Mouse (Mus musculus): ENCODE measurements around the gene Fbxw4. TPM values are rescaled to one million over a fixed set of nuclear protein-coding genes. Genes with fewer than 3 reads are reported as not detected.
A peak's percentile ranks its signal among the peaks of the same experiment; 100 is the strongest.

Gene Fbxw4
- total and polyA plus RNA-seq, 3 experiments = 28.1 to 61.5 (median 31.2) TPM

- intact Hi-C loops (cut with DNase I) = no loop called here
- Histone ChIP-seq H3K79me2 (replicated peaks; ENCODE audit: control insufficient read depth, insufficient read depth, low read length) (no peaks in the 10 kb centered on the region), H3K27me3 (ENCODE audit: control insufficient read depth, insufficient read depth, low read length) (no peaks in the 10 kb centered on the region), H3K4me1 (ENCODE audit: control insufficient read depth, insufficient read depth, low read length) (no peaks in the 10 kb centered on the region), H3K36me3 (ENCODE audit: control insufficient read depth, insufficient read depth, low read length) (no peaks in the 10 kb centered on the region), H3K4me3 (no peak overlapping the region), H3K9ac (ENCODE audit: low read depth, low read length) (no peak overlapping the region), H3K27ac (peak overlapping the region; percentile 69)
- TF ChIP-seq EP300 (IDR thresholded peaks at IDR 0.05; ENCODE audit: insufficient read depth, low read depth, low read length) (no peak), CTCF (IDR thresholded peaks at IDR 0.05) (no peak), POLR2A (IDR thresholded peaks at IDR 0.05; ENCODE audit: insufficient read depth, low read depth, low read length) (no peak)
- WGBS = 48% methylated on average over 12 of the region's 12 CpGs
- no peak for DNase-seq
Observed at GRCm38 (mm10) chr19:45580235-45580634, 79.9 kb downstream of the Fbxw4 start.

- Histone ChIP-seq H3K9ac (ENCODE audit: low read depth, low read length) (no peak overlapping the region), H3K4me1 (ENCODE audit: control insufficient read depth, insufficient read depth, low read length) (peaks cover 4% of the 10 kb centered on the region), H3K79me2 (replicated peaks; ENCODE audit: control insufficient read depth, insufficient read depth, low read length) (no peaks in the 10 kb centered on the region), H3K27ac (peak overlapping the region; percentile 69), H3K27me3 (ENCODE audit: control insufficient read depth, insufficient read depth, low read length) (no peaks in the 10 kb centered on the region), H3K36me3 (ENCODE audit: control insufficient read depth, insufficient read depth, low read length) (no peaks in the 10 kb centered on the region), H3K4me3 (no peak overlapping the region)
- WGBS = 56% methylated on average over 7 of the region's 7 CpGs
- intact Hi-C loops (cut with DNase I) = no loop called here
- TF ChIP-seq EP300 (IDR thresholded peaks at IDR 0.05; ENCODE audit: insufficient read depth, low read depth, low read length) (no peak), CTCF (IDR thresholded peaks at IDR 0.05) (no peak), POLR2A (IDR thresholded peaks at IDR 0.05; ENCODE audit: insufficient read depth, low read depth, low read length) (no peak)
- peak in 1 of 2 experiments; percentile 58 for DNase-seq
Observed at GRCm38 (mm10) chr19:45579416-45579815, 80.7 kb downstream of the Fbxw4 start.

GRCm38 (mm10) chr19:45578976-45579375 lies 81.1 kb downstream of the Fbxw4 start:
- peak; percentile 55 to 60 for DNase-seq
- intact Hi-C loops (cut with DNase I) = no loop called here
- TF ChIP-seq CTCF (IDR thresholded peaks at IDR 0.05) (no peak), POLR2A (IDR thresholded peaks at IDR 0.05; ENCODE audit: insufficient read depth, low read depth, low read length) (no peak), EP300 (IDR thresholded peaks at IDR 0.05; ENCODE audit: insufficient read depth, low read depth, low read length) (0 out of 2 replicates have a peak, but pooled peaks have one; percentile 7)
- WGBS = 75% methylated on average over 12 of the region's 12 CpGs
- H3K9ac ChIP-seq (ENCODE audit: low read depth, low read length) = no peak overlapping the region
- peaks cover 4% of the 10 kb centered on the region for H3K4me1 ChIP-seq (ENCODE audit: control insufficient read depth, insufficient read depth, low read length)
- no peaks in the 10 kb centered on the region for H3K79me2 ChIP-seq (replicated peaks; ENCODE audit: control insufficient read depth, insufficient read depth, low read length)
- no peak overlapping the region for H3K4me3 ChIP-seq
- H3K27ac ChIP-seq = peak overlapping the region; percentile 69
- no peaks in the 10 kb centered on the region for H3K36me3 ChIP-seq (ENCODE audit: control insufficient read depth, insufficient read depth, low read length)
- no peaks in the 10 kb centered on the region for H3K27me3 ChIP-seq (ENCODE audit: control insufficient read depth, insufficient read depth, low read length)

- Histone ChIP-seq H3K27ac (no peak overlapping the region), H3K36me3 (ENCODE audit: control insufficient read depth, insufficient read depth, low read length) (no peaks in the 10 kb centered on the region), H3K4me1 (ENCODE audit: control insufficient read depth, insufficient read depth, low read length) (peaks cover 4% of the 10 kb centered on the region), H3K4me3 (no peak overlapping the region), H3K9ac (ENCODE audit: low read depth, low read length) (no peak overlapping the region), H3K79me2 (replicated peaks; ENCODE audit: control insufficient read depth, insufficient read depth, low read length) (no peaks in the 10 kb centered on the region), H3K27me3 (ENCODE audit: control insufficient read depth, insufficient read depth, low read length) (no peaks in the 10 kb centered on the region)
- TF ChIP-seq CTCF (IDR thresholded peaks at IDR 0.05) (no peak), EP300 (IDR thresholded peaks at IDR 0.05; ENCODE audit: insufficient read depth, low read depth, low read length) (no peak), POLR2A (IDR thresholded peaks at IDR 0.05; ENCODE audit: insufficient read depth, low read depth, low read length) (no peak)
- intact Hi-C loops (cut with DNase I) = no loop called here
- no peak for DNase-seq
- WGBS = 72% methylated on average over 14 of the region's 14 CpGs
Observed at GRCm38 (mm10) chr19:45577141-45577750, 82.9 kb downstream of the Fbxw4 start.

GRCm38 (mm10) chr19:45575632-45576001 lies 84.5 kb downstream of the Fbxw4 start:
- Histone ChIP-seq H3K9ac (ENCODE audit: low read depth, low read length) (no peak overlapping the region), H3K4me3 (no peak overlapping the region), H3K4me1 (ENCODE audit: control insufficient read depth, insufficient read depth, low read length) (peaks cover 4% of the 10 kb centered on the region), H3K27ac (no peak overlapping the region), H3K79me2 (replicated peaks; ENCODE audit: control insufficient read depth, insufficient read depth, low read length) (no peaks in the 10 kb centered on the region), H3K27me3 (ENCODE audit: control insufficient read depth, insufficient read depth, low read length) (no peaks in the 10 kb centered on the region), H3K36me3 (ENCODE audit: control insufficient read depth, insufficient read depth, low read length) (no peaks in the 10 kb centered on the region)
- no peak for DNase-seq
- TF ChIP-seq CTCF (IDR thresholded peaks at IDR 0.05) = no peak
- no peak for TF ChIP-seq EP300 (IDR thresholded peaks at IDR 0.05; ENCODE audit: insufficient read depth, low read depth, low read length)
- no peak for TF ChIP-seq POLR2A (IDR thresholded peaks at IDR 0.05; ENCODE audit: insufficient read depth, low read depth, low read length)
- 29% methylated on average over 8 of the region's 8 CpGs for WGBS
- intact Hi-C loops (cut with DNase I) = no loop called here

- Histone ChIP-seq H3K9ac (ENCODE audit: low read depth, low read length) (no peak overlapping the region), H3K4me3 (no peak overlapping the region), H3K27me3 (ENCODE audit: control insufficient read depth, insufficient read depth, low read length) (no peaks in the 10 kb centered on the region), H3K36me3 (ENCODE audit: control insufficient read depth, insufficient read depth, low read length) (no peaks in the 10 kb centered on the region), H3K4me1 (ENCODE audit: control insufficient read depth, insufficient read depth, low read length) (peaks cover 4% of the 10 kb centered on the region), H3K79me2 (replicated peaks; ENCODE audit: control insufficient read depth, insufficient read depth, low read length) (no peaks in the 10 kb centered on the region), H3K27ac (no peak overlapping the region)
- DNase-seq = peak in 1 of 2 experiments; percentile 45
- 39% methylated on average over 19 of the region's 19 CpGs for WGBS
- intact Hi-C loops (cut with DNase I) = no loop called here
- no peak for TF ChIP-seq EP300 (IDR thresholded peaks at IDR 0.05; ENCODE audit: insufficient read depth, low read depth, low read length)
- no peak for TF ChIP-seq POLR2A (IDR thresholded peaks at IDR 0.05; ENCODE audit: insufficient read depth, low read depth, low read length)
- TF ChIP-seq CTCF (IDR thresholded peaks at IDR 0.05) = no peak
Observed at GRCm38 (mm10) chr19:45574941-45575631, 85.0 kb downstream of the Fbxw4 start.

Data from heart, adult 2 months (tissue).